Mouse (Mus musculus) testis, postnatal 14 days (tissue): ENCODE measurements around the gene Ssbp3.

Experiments used
- DNase-seq: peaks from one replicate; pipeline ENCODE4 v3.0.0; 2021; ENCODE audit warnings: low spot score

Gene Ssbp3

GRCm38 (mm10) chr4:106934931-106935582, 24.6 kb downstream of the Ssbp3 start:
- no peak for DNase-seq

- DNase-seq, result no peak
These were observed 25.1 kb downstream of the Ssbp3 start for GRCm38 (mm10) chr4:106935583-106935935.

GRCm38 (mm10) chr4:106936041-106936440, 25.5 kb downstream of the Ssbp3 start:
- DNase-seq, result no peak

GRCm38 (mm10) chr4:106936741-106937140, 26.2 kb downstream of the Ssbp3 start:
- DNase-seq, result no peak

GRCm38 (mm10) chr4:106938506-106939222, 28.2 kb downstream of the Ssbp3 start:
- no peak for DNase-seq

GRCm38 (mm10) chr4:106939223-106939918, 28.9 kb downstream of the Ssbp3 start:
- peak; percentile 26 for DNase-seq

GRCm38 (mm10) chr4:106939919-106940227, 29.4 kb downstream of the Ssbp3 start:
- no peak for DNase-seq

- DNase-seq, result no peak
These were observed 30.4 kb downstream of the Ssbp3 start for GRCm38 (mm10) chr4:106940945-106941344.

- DNase-seq, result no peak
These were observed 31.0 kb downstream of the Ssbp3 start for GRCm38 (mm10) chr4:106941475-106941874.

GRCm38 (mm10) chr4:106942491-106942890, 32.0 kb downstream of the Ssbp3 start:
- DNase-seq, result no peak

GRCm38 (mm10) chr4:106943627-106944026, 33.1 kb downstream of the Ssbp3 start:
- no peak for DNase-seq

GRCm38 (mm10) chr4:106944898-106945297, 34.4 kb downstream of the Ssbp3 start:
- DNase-seq, result no peak

GRCm38 (mm10) chr4:106947741-106948140, 37.2 kb downstream of the Ssbp3 start:
- no peak for DNase-seq

- no peak for DNase-seq
These were observed 38.0 kb downstream of the Ssbp3 start for GRCm38 (mm10) chr4:106948546-106948945.

- DNase-seq, result no peak
These were observed 38.7 kb downstream of the Ssbp3 start for GRCm38 (mm10) chr4:106949200-106949599.

- no peak for DNase-seq
These were observed 40.3 kb downstream of the Ssbp3 start for GRCm38 (mm10) chr4:106950801-106951200.

GRCm38 (mm10) chr4:106951455-106951854, 41.0 kb downstream of the Ssbp3 start:
- no peak for DNase-seq

- no peak for DNase-seq
These were observed 42.7 kb downstream of the Ssbp3 start for GRCm38 (mm10) chr4:106953221-106953620.

GRCm38 (mm10) chr4:106953760-106954159, 43.3 kb downstream of the Ssbp3 start:
- no peak for DNase-seq

GRCm38 (mm10) chr4:106955729-106956712, 45.5 kb downstream of the Ssbp3 start:
- peak; percentile 14 for DNase-seq

- DNase-seq, result no peak
These were observed 47.6 kb downstream of the Ssbp3 start for GRCm38 (mm10) chr4:106958117-106958516.

- no peak for DNase-seq
These were observed 48.1 kb downstream of the Ssbp3 start for GRCm38 (mm10) chr4:106958561-106958960.
